Mouse (Mus musculus): Measurements from ENCODE around the gene Clta.
"Not testable (repeated sequence)": the region's sequence is repeated elsewhere in the genome, so short reads cannot be mapped to it uniquely, and the experiment has no call there.

Clta gene

GRCm38 (mm10) chr4:44028303-44029135 lies 24.3 kb downstream of the Clta start:
- peak; percentile 80 for DNase-seq

- peak; percentile 30 for DNase-seq
Observed at GRCm38 (mm10) chr4:44029661-44030066, 25.4 kb downstream of the Clta start.

GRCm38 (mm10) chr4:44031521-44031920 lies 27.3 kb downstream of the Clta start:
- peak; percentile 27 for DNase-seq

- DNase-seq, result no peak
Observed at GRCm38 (mm10) chr4:44036455-44036854, 32.2 kb downstream of the Clta start.

- DNase-seq, result no peak
Observed at GRCm38 (mm10) chr4:44040802-44041201, 36.5 kb downstream of the Clta start.

GRCm38 (mm10) chr4:44042429-44042828 lies 38.2 kb downstream of the Clta start:
- no peak for DNase-seq

- not testable (repeated sequence) for DNase-seq
Observed at GRCm38 (mm10) chr4:44043182-44043581, 38.9 kb downstream of the Clta start.

GRCm38 (mm10) chr4:44044685-44045356 lies 40.6 kb downstream of the Clta start:
- DNase-seq, result no peak

- DNase-seq, result no peak
Observed at GRCm38 (mm10) chr4:44046066-44046465, 41.8 kb downstream of the Clta start.

GRCm38 (mm10) chr4:44049812-44050211 lies 45.6 kb downstream of the Clta start:
- no peak for DNase-seq

- DNase-seq, result no peak
Observed at GRCm38 (mm10) chr4:44059674-44060073, 55.4 kb downstream of the Clta start.

GRCm38 (mm10) chr4:44062062-44062461 lies 57.8 kb downstream of the Clta start:
- peak; percentile 49 for DNase-seq

- DNase-seq, result peak; percentile 30
Observed at GRCm38 (mm10) chr4:44062816-44063215, 58.6 kb downstream of the Clta start.

GRCm38 (mm10) chr4:44065355-44066025 lies 61.2 kb downstream of the Clta start:
- peak; percentile 90 for DNase-seq

- no peak for DNase-seq
Observed at GRCm38 (mm10) chr4:44066891-44067290, 62.6 kb downstream of the Clta start.

GRCm38 (mm10) chr4:44068736-44069135 lies 64.5 kb downstream of the Clta start:
- no peak for DNase-seq

GRCm38 (mm10) chr4:44069411-44069810 lies 65.2 kb downstream of the Clta start:
- DNase-seq, result no peak

- no peak for DNase-seq
Observed at GRCm38 (mm10) chr4:44070641-44071040, 66.4 kb downstream of the Clta start.

- peak; percentile 8 for DNase-seq
Observed at GRCm38 (mm10) chr4:44071741-44072145, 67.5 kb downstream of the Clta start.

GRCm38 (mm10) chr4:44072146-44072872 lies 68.1 kb downstream of the Clta start:
- peak; percentile 92 for DNase-seq

GRCm38 (mm10) chr4:44072873-44073441 lies 68.7 kb downstream of the Clta start:
- no peak for DNase-seq

GRCm38 (mm10) chr4:44073799-44074198 lies 69.5 kb downstream of the Clta start:
- no peak for DNase-seq
